Mouse (Mus musculus) lung, postnatal 4 days (tissue): ENCODE measurements around the gene Fpr2.
"Not testable (repeated sequence)": the region's sequence is repeated elsewhere in the genome, so short reads cannot be mapped to it uniquely, and the experiment has no call there.

Experiments
- DNase-seq, 2 experiments: peaks; one replicate each; pipeline ENCODE4 v3.0.0; 2021

Gene Fpr2

GRCm38 (mm10) chr17:17883840-17884239 lies 3.8 kb upstream of the Fpr2 start, which contains the start of gene Fpr1:
Fpr1 (minus strand) TSS chr17:17883940.
- no peak for DNase-seq

- DNase-seq, result no peak
Measured at GRCm38 (mm10) chr17:17889732-17890425, 2.3 kb downstream of the Fpr2 start.

- peak in 1 of 2 experiments; percentile 49 for DNase-seq
Measured at GRCm38 (mm10) chr17:17896039-17896438, 8.4 kb downstream of the Fpr2 start.

GRCm38 (mm10) chr17:17899268-17899667 lies 11.6 kb downstream of the Fpr2 start:
- DNase-seq, result no peak

GRCm38 (mm10) chr17:17900768-17901167 lies 13.1 kb downstream of the Fpr2 start:
- DNase-seq, result peak in 1 of 2 experiments; percentile 8

GRCm38 (mm10) chr17:17909636-17910421 lies 22.2 kb downstream of the Fpr2 start:
- peak; percentile 84 to 90 for DNase-seq

GRCm38 (mm10) chr17:17912618-17913017 lies 25.0 kb downstream of the Fpr2 start:
- not testable (repeated sequence) for DNase-seq

- DNase-seq, result no peak
Measured at GRCm38 (mm10) chr17:17917376-17917775, 29.8 kb downstream of the Fpr2 start.

- no peak for DNase-seq
Measured at GRCm38 (mm10) chr17:17917782-17918181, 30.2 kb downstream of the Fpr2 start.
